In genomic region chr2:72396934-72397333, GRCm38 (mm10) we compare ENCODE assay signal across 23 mouse cellular contexts.
A peak's percentile ranks its signal among the peaks of the same experiment; 100 is the strongest.
DNase-seq lines count a peak whose midpoint lies in the region; ATAC-seq and TF ChIP-seq lines count a peak whose summit lies in the region.
"Had no signal": no experiment of that assay in that cellular context is flagged by ENCODE, and none has a peak within 500 bp of the region (broad histone marks: within the 10 kb centered on the region; RNA-seq: fewer than 3 reads in every experiment).

No protein-coding gene starts in this region.

- no peaks in the 10 kb centered on the region for H3K27me3 ChIP-seq in lung, postnatal 0 days (replicated peaks; ENCODE audit: insufficient read depth, low read length)
- no peaks in the 10 kb centered on the region for H3K27me3 ChIP-seq in forebrain, embryonic 14.5 days (replicated peaks; ENCODE audit: control insufficient read depth, insufficient read depth, low read length)
- H3K27me3 ChIP-seq: hindbrain, embryonic 12.5 days; neural tube, embryonic 13.5 days; stomach, embryonic 15.5 days had no signal

- WGBS in lung, postnatal 0 days: 59% methylated on average over 6 of the region's 6 CpGs
- 94% methylated on average over 6 of the region's 6 CpGs for WGBS in forebrain, embryonic 14.5 days

- no peak overlapping the region for H3K4me2 ChIP-seq in lung, postnatal 0 days (replicated peaks; ENCODE audit: low read depth, low read length)
- H3K4me2 ChIP-seq in forebrain, embryonic 14.5 days (ENCODE audit: low read length): no peak overlapping the region
- H3K4me2 ChIP-seq: heart, embryonic 11.5 days; hindbrain, embryonic 12.5 days; neural tube, embryonic 13.5 days; stomach, embryonic 15.5 days had no signal

- intact Hi-C loops in heart, postnatal 14 days (cut with DNase I): no loop called here

- no peaks in the 10 kb centered on the region for H3K9me3 ChIP-seq in lung, postnatal 0 days (ENCODE audit: low read length)
- no peaks in the 10 kb centered on the region for H3K9me3 ChIP-seq in forebrain, embryonic 14.5 days (replicated peaks; ENCODE audit: control insufficient read depth, low read length)
- H3K9me3 ChIP-seq: stomach, embryonic 15.5 days had no signal

- DNase-seq in heart, adult 11 months: peak; percentile 80
- DNase-seq in heart, postnatal 14 days: no peak
- peak; percentile 71 for DNase-seq in lung, postnatal 0 days (ENCODE audit: low spot score)
- DNase-seq in lung, postnatal 14 days: no peak
- DNase-seq in lung, postnatal 36 days: peak; percentile 65
- DNase-seq in thymus, postnatal 36 days: peak; percentile 58 to 63
- no peak for DNase-seq in adrenal gland, postnatal 25 days
- DNase-seq in forebrain, embryonic 14.5 days (ENCODE audit: low spot score): no peak
- DNase-seq: adrenal gland, postnatal 14 days; cerebellum, adult 9-10 months; heart, postnatal 10 days; kidney, postnatal 10 days; retina, postnatal 1 day had no signal

- no peak overlapping the region for H3K4me3 ChIP-seq in lung, postnatal 0 days (ENCODE audit: low read depth, low read length)
- no peak overlapping the region for H3K4me3 ChIP-seq in forebrain, embryonic 14.5 days (ENCODE audit: low read depth, low read length)
- H3K4me3 ChIP-seq: embryonic facial prominence, embryonic 10.5 days; forebrain, embryonic 10.5 days; hindbrain, embryonic 12.5 days; midbrain, embryonic 10.5 days; myocyte; neural tube, embryonic 13.5 days; stomach, embryonic 15.5 days had no signal

- H3K9ac ChIP-seq in lung, postnatal 0 days (replicated peaks; ENCODE audit: low read depth): no peak overlapping the region
- H3K9ac ChIP-seq in forebrain, embryonic 14.5 days (ENCODE audit: low read length): no peak overlapping the region
- H3K9ac ChIP-seq: hindbrain, embryonic 12.5 days; neural tube, embryonic 13.5 days; stomach, embryonic 15.5 days had no signal

- H3K36me3 ChIP-seq in lung, postnatal 0 days (ENCODE audit: insufficient read depth, low read length): no peaks in the 10 kb centered on the region; the same call in 1 of the 2 replicates
- no peaks in the 10 kb centered on the region for H3K36me3 ChIP-seq in forebrain, embryonic 14.5 days (ENCODE audit: control insufficient read depth, insufficient read depth, low read length)
- H3K36me3 ChIP-seq: neural tube, embryonic 13.5 days had no signal

- no peak for TF ChIP-seq CTCF in lung, postnatal 0 days (IDR thresholded peaks at IDR 0.05)

- peak; percentile 66; the same call in 1 of the 2 replicates for TF ChIP-seq EP300 in lung, postnatal 0 days (IDR thresholded peaks at IDR 0.05)

- ATAC-seq in lung, postnatal 0 days: peak; percentile 56
- no peak for ATAC-seq in forebrain, embryonic 14.5 days
- ATAC-seq: intestine, postnatal 0 days; midbrain, embryonic 16.5 days had no signal

- no peak overlapping the region for H3K27ac ChIP-seq in lung, postnatal 0 days (ENCODE audit: low read length)
- no peak overlapping the region for H3K27ac ChIP-seq in forebrain, embryonic 14.5 days (ENCODE audit: low read depth, low read length)
- H3K27ac ChIP-seq: embryonic facial prominence, embryonic 10.5 days; forebrain, embryonic 10.5 days; hindbrain, embryonic 12.5 days; midbrain, embryonic 10.5 days; neural tube, embryonic 13.5 days; stomach, embryonic 15.5 days had no signal

- H3K4me1 ChIP-seq in lung, postnatal 0 days (ENCODE audit: insufficient read depth, low read depth, low read length): no peaks in the 10 kb centered on the region
- H3K4me1 ChIP-seq in forebrain, embryonic 14.5 days (ENCODE audit: control insufficient read depth, insufficient read depth, low read length): 0 out of 2 replicates have a peak, but pooled peaks cover 3% of the 10 kb centered on the region
- H3K4me1 ChIP-seq: stomach, embryonic 15.5 days had no signal

Comparison
In these comparisons a context has a peak if more than half of its experiments do, and no peak if none do; other contexts are left out.
1. DNase-seq: peak in heart, adult 11 months (single experiment), lung, postnatal 0 days (single experiment), lung, postnatal 36 days (single experiment) and thymus, postnatal 36 days (2 of 2); none in heart, postnatal 14 days (0 of 2), lung, postnatal 14 days (single experiment), adrenal gland, postnatal 25 days (single experiment) and forebrain, embryonic 14.5 days (single experiment).